Mouse (Mus musculus): Measurements from ENCODE around the gene Hbs1l. TPM values are rescaled to one million over a fixed set of nuclear protein-coding genes. Genes with fewer than 3 reads are reported as not detected.

The Hbs1l gene
- 5.4 and 11.9 TPM in 2 replicates for polyA plus RNA-seq (2012; ENCODE audit: insufficient read depth, low replicate concordance)

GRCm38 (mm10) chr10:21295759-21296621, at the start of gene Hbs1l:
Hbs1l (plus strand) TSS chr10:21295979.
- H3K4me1 ChIP-seq: peaks cover 32% of the 10 kb centered on the region
- no peaks in the 10 kb centered on the region for H3K9me3 ChIP-seq
- H3K27me3 ChIP-seq (replicated peaks): no peaks in the 10 kb centered on the region
- peak within 1 kb of the TSS; percentile 100 for H3K4me3 ChIP-seq (replicated peaks)
- H3K36me3 ChIP-seq (replicated peaks; ENCODE audit: low read length): peaks cover 32% of the 10 kb centered on the region
- TF ChIP-seq FLI1 (IDR thresholded peaks at IDR 0.05; ENCODE audit: low read length): no peak
- TF ChIP-seq GATA1 (IDR thresholded peaks at IDR 0.05; ENCODE audit: borderline replicate concordance, low read length): no peak

GRCm38 (mm10) chr10:21248556-21248955, 47.2 kb upstream of the Hbs1l start:
- no peak for TF ChIP-seq FLI1 (IDR thresholded peaks at IDR 0.05; ENCODE audit: low read length)
- TF ChIP-seq GATA1 (IDR thresholded peaks at IDR 0.05; ENCODE audit: borderline replicate concordance, low read length): no peak
- Histone ChIP-seq H3K9me3 (no peaks in the 10 kb centered on the region), H3K4me1 (peaks cover 8% of the 10 kb centered on the region), H3K4me3 (replicated peaks) (no peak overlapping the region), H3K36me3 (replicated peaks; ENCODE audit: low read length) (no peaks in the 10 kb centered on the region), H3K27me3 (replicated peaks) (no peaks in the 10 kb centered on the region)

GRCm38 (mm10) chr10:21251881-21252534, 43.8 kb upstream of the Hbs1l start:
- Histone ChIP-seq H3K4me1 (peaks cover 9% of the 10 kb centered on the region), H3K27me3 (replicated peaks) (no peaks in the 10 kb centered on the region), H3K4me3 (replicated peaks) (no peak overlapping the region), H3K36me3 (replicated peaks; ENCODE audit: low read length) (no peaks in the 10 kb centered on the region), H3K9me3 (no peaks in the 10 kb centered on the region)
- no peak for TF ChIP-seq FLI1 (IDR thresholded peaks at IDR 0.05; ENCODE audit: low read length)
- TF ChIP-seq GATA1 (IDR thresholded peaks at IDR 0.05; ENCODE audit: borderline replicate concordance, low read length): no peak

- Histone ChIP-seq H3K27me3 (replicated peaks) (no peaks in the 10 kb centered on the region), H3K4me3 (replicated peaks) (no peak overlapping the region), H3K9me3 (no peaks in the 10 kb centered on the region), H3K36me3 (replicated peaks; ENCODE audit: low read length) (no peaks in the 10 kb centered on the region), H3K4me1 (peaks cover 9% of the 10 kb centered on the region)
- no peak for TF ChIP-seq FLI1 (IDR thresholded peaks at IDR 0.05; ENCODE audit: low read length)
- no peak for TF ChIP-seq GATA1 (IDR thresholded peaks at IDR 0.05; ENCODE audit: borderline replicate concordance, low read length)
Observed at GRCm38 (mm10) chr10:21252800-21253199, 43.0 kb upstream of the Hbs1l start.

GRCm38 (mm10) chr10:21254266-21255140, 41.3 kb upstream of the Hbs1l start:
- peaks cover 9% of the 10 kb centered on the region for H3K4me1 ChIP-seq

GRCm38 (mm10) chr10:21257244-21257643, 38.5 kb upstream of the Hbs1l start:
- TF ChIP-seq FLI1 (IDR thresholded peaks at IDR 0.05; ENCODE audit: low read length): no peak
- TF ChIP-seq GATA1 (IDR thresholded peaks at IDR 0.05; ENCODE audit: borderline replicate concordance, low read length): no peak
- Histone ChIP-seq H3K36me3 (replicated peaks; ENCODE audit: low read length) (no peaks in the 10 kb centered on the region), H3K27me3 (replicated peaks) (no peaks in the 10 kb centered on the region), H3K4me1 (peaks cover 15% of the 10 kb centered on the region), H3K4me3 (replicated peaks) (no peak overlapping the region), H3K9me3 (no peaks in the 10 kb centered on the region)

More at GRCm38 (mm10) chr10:21254266-21255140, 41.3 kb upstream of the Hbs1l start:
- no peaks in the 10 kb centered on the region for H3K9me3 ChIP-seq
- no peak for TF ChIP-seq GATA1 (IDR thresholded peaks at IDR 0.05; ENCODE audit: borderline replicate concordance, low read length)
- TF ChIP-seq FLI1 (IDR thresholded peaks at IDR 0.05; ENCODE audit: low read length): no peak
- no peaks in the 10 kb centered on the region for H3K27me3 ChIP-seq (replicated peaks)
- no peaks in the 10 kb centered on the region for H3K36me3 ChIP-seq (replicated peaks; ENCODE audit: low read length)
- no peak overlapping the region for H3K4me3 ChIP-seq (replicated peaks)

- H3K36me3 ChIP-seq (replicated peaks; ENCODE audit: low read length): no peaks in the 10 kb centered on the region
- H3K9me3 ChIP-seq: no peaks in the 10 kb centered on the region; the same call in 1 of the 2 replicates
- H3K4me1 ChIP-seq: peaks cover 13% of the 10 kb centered on the region
- H3K4me3 ChIP-seq (replicated peaks): no peak overlapping the region
- TF ChIP-seq FLI1 (IDR thresholded peaks at IDR 0.05; ENCODE audit: low read length) (no peak), GATA1 (IDR thresholded peaks at IDR 0.05; ENCODE audit: borderline replicate concordance, low read length) (no peak)
- no peaks in the 10 kb centered on the region for H3K27me3 ChIP-seq (replicated peaks)
Observed at GRCm38 (mm10) chr10:21259649-21260048, 36.1 kb upstream of the Hbs1l start.

- H3K36me3 ChIP-seq (replicated peaks; ENCODE audit: low read length): no peaks in the 10 kb centered on the region
- TF ChIP-seq GATA1 (IDR thresholded peaks at IDR 0.05; ENCODE audit: borderline replicate concordance, low read length) (no peak), FLI1 (IDR thresholded peaks at IDR 0.05; ENCODE audit: low read length) (no peak)
- no peak overlapping the region for H3K4me3 ChIP-seq (replicated peaks)
- H3K9me3 ChIP-seq: no peaks in the 10 kb centered on the region; the same call in 1 of the 2 replicates
- peaks cover 22% of the 10 kb centered on the region for H3K4me1 ChIP-seq
- no peaks in the 10 kb centered on the region for H3K27me3 ChIP-seq (replicated peaks)
Observed at GRCm38 (mm10) chr10:21265188-21265587, 30.6 kb upstream of the Hbs1l start.

- Histone ChIP-seq H3K9me3 (no peaks in the 10 kb centered on the region; the same call in 1 of the 2 replicates), H3K4me1 (peaks cover 18% of the 10 kb centered on the region), H3K36me3 (replicated peaks; ENCODE audit: low read length) (no peaks in the 10 kb centered on the region), H3K27me3 (replicated peaks) (no peaks in the 10 kb centered on the region), H3K4me3 (replicated peaks) (no peak overlapping the region)
- TF ChIP-seq GATA1 (IDR thresholded peaks at IDR 0.05; ENCODE audit: borderline replicate concordance, low read length) (no peak), FLI1 (IDR thresholded peaks at IDR 0.05; ENCODE audit: low read length) (no peak)
Observed at GRCm38 (mm10) chr10:21267452-21267851, 28.3 kb upstream of the Hbs1l start.

Measured in megakaryocyte, embryonic 14.5 days (primary cell).